8 mouse cellular contexts compared by ENCODE assay signal in genomic region chr9:6668001-6668969, GRCm38 (mm10).
A peak's percentile ranks its signal among the peaks of the same experiment; 100 is the strongest.
DNase-seq lines count a peak whose midpoint lies in the region; ATAC-seq and TF ChIP-seq lines count a peak whose summit lies in the region.

No protein-coding gene starts in this region.

- no peak for ATAC-seq in liver, embryonic 12.5 days
- ATAC-seq in embryonic facial prominence, embryonic 13.5 days (ENCODE audit: insufficient number of reproducible peaks, insufficient read depth, low FRiP score, low TSS enrichment, low read depth), result no peak
- peak; percentile 84 for ATAC-seq in midbrain, postnatal 0 days (ENCODE audit: low FRiP score)

- H3K4me3 ChIP-seq in liver, embryonic 12.5 days, result no peak overlapping the region
- H3K4me3 ChIP-seq in embryonic facial prominence, embryonic 13.5 days, result no peak overlapping the region
- H3K4me3 ChIP-seq in kidney, adult 2 months (ENCODE audit: insufficient read depth, low read depth, low read length), result no peak overlapping the region
- no peak overlapping the region for H3K4me3 ChIP-seq in midbrain, postnatal 0 days (ENCODE audit: low read depth, low read length)

- DNase-seq in liver, result peak; percentile 13
- peak; percentile 80 for DNase-seq in heart, adult 8-10 months (ENCODE audit: low spot score)
- peak; percentile 86 for DNase-seq in kidney, adult 2 months
- DNase-seq in left cerebral cortex, postnatal 4 days, result peak; percentile 90
- peak; percentile 89 for DNase-seq in midbrain, postnatal 0 days (ENCODE audit: low spot score)
- DNase-seq in testis, postnatal 10 days (ENCODE audit: low spot score), result peak; percentile 90

- H3K4me1 ChIP-seq in liver, embryonic 12.5 days, result no peaks in the 10 kb centered on the region
- H3K4me1 ChIP-seq in embryonic facial prominence, embryonic 13.5 days, result no peaks in the 10 kb centered on the region
- peaks cover 4% of the 10 kb centered on the region; the same call in 1 of the 2 replicates for H3K4me1 ChIP-seq in kidney, adult 2 months (ENCODE audit: control insufficient read depth, insufficient read depth, low read length)
- H3K4me1 ChIP-seq in midbrain, postnatal 0 days (ENCODE audit: insufficient read depth, low read length), result no peaks in the 10 kb centered on the region

- H3K9ac ChIP-seq in liver, embryonic 12.5 days, result no peak overlapping the region
- no peak overlapping the region for H3K9ac ChIP-seq in embryonic facial prominence, embryonic 13.5 days
- H3K9ac ChIP-seq in midbrain, postnatal 0 days (replicated peaks; ENCODE audit: low read length, poor library complexity, severe bottlenecking), result no peak overlapping the region

- no peaks in the 10 kb centered on the region for H3K36me3 ChIP-seq in liver, embryonic 12.5 days
- H3K36me3 ChIP-seq in embryonic facial prominence, embryonic 13.5 days, result no peaks in the 10 kb centered on the region
- H3K36me3 ChIP-seq in kidney, adult 2 months (ENCODE audit: control insufficient read depth, insufficient read depth, low read length), result no peaks in the 10 kb centered on the region
- no peaks in the 10 kb centered on the region for H3K36me3 ChIP-seq in midbrain, postnatal 0 days (ENCODE audit: insufficient read depth, low read length)

- H3K27ac ChIP-seq in liver, embryonic 12.5 days, result no peak overlapping the region
- H3K27ac ChIP-seq in embryonic facial prominence, embryonic 13.5 days, result no peak overlapping the region
- no peak overlapping the region for H3K27ac ChIP-seq in kidney, adult 2 months (ENCODE audit: insufficient read depth, low read depth, low read length)
- no peak overlapping the region for H3K27ac ChIP-seq in midbrain, postnatal 0 days (ENCODE audit: low read depth, low read length)

- H3K9me3 ChIP-seq in liver, embryonic 12.5 days (replicated peaks), result no peaks in the 10 kb centered on the region
- H3K9me3 ChIP-seq in embryonic facial prominence, embryonic 13.5 days, result no peaks in the 10 kb centered on the region
- no peaks in the 10 kb centered on the region for H3K9me3 ChIP-seq in midbrain, postnatal 0 days (ENCODE audit: low read length)

- WGBS in liver, embryonic 12.5 days (ENCODE audit: insufficient replicate concordance), result 39% methylated on average over 14 of the region's 14 CpGs
- WGBS in embryonic facial prominence, embryonic 13.5 days, result 39% methylated on average over 14 of the region's 14 CpGs
- WGBS in kidney, adult 2 months, result 23% methylated on average over 14 of the region's 14 CpGs
- WGBS in midbrain, postnatal 0 days, result 44% methylated on average over 14 of the region's 14 CpGs

- H3K4me2 ChIP-seq in liver, embryonic 12.5 days, result no peak overlapping the region
- peak overlapping the region; percentile 33 for H3K4me2 ChIP-seq in embryonic facial prominence, embryonic 13.5 days
- H3K4me2 ChIP-seq in midbrain, postnatal 0 days (ENCODE audit: low read depth, low read length, poor library complexity, severe bottlenecking), result peak overlapping the region; percentile 18; the same call in 1 of the 2 replicates

- TF ChIP-seq POLR2A in kidney, adult 2 months (IDR thresholded peaks at IDR 0.05; ENCODE audit: low read depth, low read length), result no peak

- TF ChIP-seq CTCF in kidney, adult 2 months (conservative IDR thresholded peaks at IDR 0.05; ENCODE audit: insufficient read depth, insufficient read length, low read depth, low read length), result peak; percentile 57
- TF ChIP-seq CTCF in midbrain, postnatal 0 days (IDR thresholded peaks at IDR 0.05), result peak; percentile 94

- no peaks in the 10 kb centered on the region for H3K27me3 ChIP-seq in liver, embryonic 12.5 days (replicated peaks)
- no peaks in the 10 kb centered on the region for H3K27me3 ChIP-seq in embryonic facial prominence, embryonic 13.5 days
- no peaks in the 10 kb centered on the region for H3K27me3 ChIP-seq in kidney, adult 2 months (replicated peaks; ENCODE audit: control insufficient read depth, insufficient read depth, low read length)
- H3K27me3 ChIP-seq in midbrain, postnatal 0 days (ENCODE audit: insufficient read depth, low read length), result no peaks in the 10 kb centered on the region

- intact Hi-C loops in left cerebral cortex, postnatal 4 days (cut with DNase I), result no loop called here

Comparison
In these comparisons a context has a peak if more than half of its experiments do, and no peak if none do; other contexts are left out.
1. DNase-seq: peak in every context shown above with its lines; median percentile 90 in left cerebral cortex, postnatal 4 days; 90 in testis, postnatal 10 days; 89 in midbrain, postnatal 0 days; 86 in kidney, adult 2 months; 80 in heart, adult 8-10 months; 13 in liver.